In genomic region chr5:48058612-48059011, GRCm38 (mm10) we compare ENCODE assay signal across 15 mouse cellular contexts.
A peak's percentile ranks its signal among the peaks of the same experiment; 100 is the strongest.
DNase-seq lines count a peak whose midpoint lies in the region; ATAC-seq lines count a peak whose summit lies in the region.
"Had no signal": no experiment of that assay in that cellular context is flagged by ENCODE, and none has a peak within 500 bp of the region (broad histone marks: within the 10 kb centered on the region; RNA-seq: fewer than 3 reads in every experiment).

No protein-coding gene starts in this region.

- H3K36me3 ChIP-seq in hindbrain, embryonic 11.5 days (ENCODE audit: control insufficient read depth, insufficient read depth, low read length): no peaks in the 10 kb centered on the region
- H3K36me3 ChIP-seq in hindbrain, embryonic 10.5 days: no peaks in the 10 kb centered on the region
- H3K36me3 ChIP-seq in embryonic facial prominence, embryonic 11.5 days (replicated peaks; ENCODE audit: control insufficient read depth, insufficient read depth, low read depth, low read length): no peaks in the 10 kb centered on the region
- no peaks in the 10 kb centered on the region for H3K36me3 ChIP-seq in hindbrain, embryonic 15.5 days
- H3K36me3 ChIP-seq in midbrain, embryonic 14.5 days (ENCODE audit: control insufficient read depth, insufficient read depth, low read length): no peaks in the 10 kb centered on the region
- H3K36me3 ChIP-seq in heart, embryonic 12.5 days: no peaks in the 10 kb centered on the region
- H3K36me3 ChIP-seq: liver, embryonic 12.5 days had no signal

- DNase-seq in hindbrain, embryonic 11.5 days (ENCODE audit: low spot score): peak; percentile 19
- no peak for DNase-seq in hindbrain, embryonic 10.5 days (ENCODE audit: low spot score)
- peak; percentile 62 for DNase-seq in embryonic facial prominence, embryonic 11.5 days (ENCODE audit: low spot score)
- peak; percentile 39 for DNase-seq in midbrain, embryonic 14.5 days
- no peak for DNase-seq in frontal cortex, postnatal 14 days (ENCODE audit: low spot score in 2 of 2)
- DNase-seq: adrenal gland, adult 8-10 months; cerebellum, adult 18-20 months; gastrocnemius, postnatal 25 days; heart, postnatal 14 days; kidney, postnatal 10 days; thymus, postnatal 25 days had no signal

- no peak overlapping the region for H3K9ac ChIP-seq in hindbrain, embryonic 11.5 days (ENCODE audit: low read depth, low read length)
- H3K9ac ChIP-seq in embryonic facial prominence, embryonic 11.5 days (replicated peaks; ENCODE audit: low read length): no peak overlapping the region
- H3K9ac ChIP-seq in hindbrain, embryonic 15.5 days: no peak overlapping the region
- H3K9ac ChIP-seq in midbrain, embryonic 14.5 days (replicated peaks; ENCODE audit: low read length): no peak overlapping the region
- H3K9ac ChIP-seq in heart, embryonic 12.5 days: no peak overlapping the region
- H3K9ac ChIP-seq: liver, embryonic 12.5 days had no signal

- H3K9me3 ChIP-seq in hindbrain, embryonic 11.5 days (ENCODE audit: control insufficient read depth, low read length): no peaks in the 10 kb centered on the region
- H3K9me3 ChIP-seq in hindbrain, embryonic 10.5 days: no peaks in the 10 kb centered on the region
- H3K9me3 ChIP-seq in embryonic facial prominence, embryonic 11.5 days (replicated peaks; ENCODE audit: control insufficient read depth, low read length): no peaks in the 10 kb centered on the region
- H3K9me3 ChIP-seq in hindbrain, embryonic 15.5 days: no peaks in the 10 kb centered on the region
- H3K9me3 ChIP-seq in midbrain, embryonic 14.5 days (ENCODE audit: control insufficient read depth, low read length): no peaks in the 10 kb centered on the region
- H3K9me3 ChIP-seq in heart, embryonic 12.5 days (replicated peaks): no peaks in the 10 kb centered on the region
- H3K9me3 ChIP-seq: liver, embryonic 12.5 days had no signal

- H3K27me3 ChIP-seq in hindbrain, embryonic 11.5 days (ENCODE audit: control insufficient read depth, insufficient read depth, low read length): no peaks in the 10 kb centered on the region
- no peaks in the 10 kb centered on the region for H3K27me3 ChIP-seq in hindbrain, embryonic 10.5 days (ENCODE audit: insufficient read depth, poor library complexity, severe bottlenecking)
- no peaks in the 10 kb centered on the region for H3K27me3 ChIP-seq in embryonic facial prominence, embryonic 11.5 days (ENCODE audit: control insufficient read depth, insufficient read depth, low read length)
- H3K27me3 ChIP-seq in hindbrain, embryonic 15.5 days: no peaks in the 10 kb centered on the region
- H3K27me3 ChIP-seq in midbrain, embryonic 14.5 days (ENCODE audit: control insufficient read depth, insufficient read depth, low read length): no peaks in the 10 kb centered on the region
- no peaks in the 10 kb centered on the region for H3K27me3 ChIP-seq in heart, embryonic 12.5 days (replicated peaks)
- H3K27me3 ChIP-seq: liver, embryonic 12.5 days had no signal

- no peak overlapping the region for H3K27ac ChIP-seq in hindbrain, embryonic 11.5 days (ENCODE audit: low read depth, low read length)
- no peak overlapping the region for H3K27ac ChIP-seq in hindbrain, embryonic 10.5 days
- H3K27ac ChIP-seq in embryonic facial prominence, embryonic 11.5 days (replicated peaks; ENCODE audit: low read depth, low read length): no peak overlapping the region
- H3K27ac ChIP-seq in hindbrain, embryonic 15.5 days (replicated peaks): peak overlapping the region; percentile 45
- no peak overlapping the region for H3K27ac ChIP-seq in midbrain, embryonic 14.5 days (replicated peaks; ENCODE audit: low read depth, low read length)
- H3K27ac ChIP-seq in heart, embryonic 12.5 days (ENCODE audit: poor library complexity, severe bottlenecking): no peak overlapping the region
- H3K27ac ChIP-seq: liver, embryonic 12.5 days had no signal

- no peak overlapping the region for H3K4me3 ChIP-seq in hindbrain, embryonic 11.5 days (ENCODE audit: low read depth, low read length)
- no peak overlapping the region for H3K4me3 ChIP-seq in hindbrain, embryonic 10.5 days
- no peak overlapping the region for H3K4me3 ChIP-seq in embryonic facial prominence, embryonic 11.5 days (ENCODE audit: low read depth, low read length)
- no peak overlapping the region for H3K4me3 ChIP-seq in hindbrain, embryonic 15.5 days
- no peak overlapping the region for H3K4me3 ChIP-seq in midbrain, embryonic 14.5 days (replicated peaks; ENCODE audit: low read depth, low read length)
- no peak overlapping the region for H3K4me3 ChIP-seq in heart, embryonic 12.5 days
- H3K4me3 ChIP-seq: liver, embryonic 12.5 days had no signal

- no peak for ATAC-seq in hindbrain, embryonic 11.5 days (ENCODE audit: low FRiP score)
- ATAC-seq in embryonic facial prominence, embryonic 11.5 days (replicated peaks; ENCODE audit: insufficient number of reproducible peaks, low FRiP score, low TSS enrichment, low read depth): no peak
- peak; percentile 73 for ATAC-seq in hindbrain, embryonic 15.5 days (ENCODE audit: low FRiP score, low read depth)
- peak; percentile 50; the same call in 1 of the 2 replicates for ATAC-seq in midbrain, embryonic 14.5 days (ENCODE audit: low FRiP score, low TSS enrichment)
- ATAC-seq in heart, embryonic 12.5 days (ENCODE audit: insufficient number of reproducible peaks, low FRiP score): no peak
- ATAC-seq in megakaryocyte progenitor cell, adult 5-6 weeks (replicated peaks; ENCODE audit: poor library complexity): no peak
- ATAC-seq: liver, embryonic 12.5 days had no signal

- 50% methylated on average over 10 of the region's 10 CpGs for WGBS in hindbrain, embryonic 11.5 days
- WGBS in hindbrain, embryonic 10.5 days: 58% methylated on average over 10 of the region's 10 CpGs
- 23% methylated on average over 10 of the region's 10 CpGs for WGBS in embryonic facial prominence, embryonic 11.5 days
- WGBS in hindbrain, embryonic 15.5 days: 36% methylated on average over 10 of the region's 10 CpGs
- 41% methylated on average over 10 of the region's 10 CpGs for WGBS in midbrain, embryonic 14.5 days
- WGBS in heart, embryonic 12.5 days: 70% methylated on average over 10 of the region's 10 CpGs

- no peak overlapping the region for H3K4me2 ChIP-seq in hindbrain, embryonic 11.5 days (replicated peaks; ENCODE audit: low read depth, low read length)
- no peak overlapping the region for H3K4me2 ChIP-seq in embryonic facial prominence, embryonic 11.5 days (ENCODE audit: low read depth, low read length)
- peak overlapping the region; percentile 19 for H3K4me2 ChIP-seq in hindbrain, embryonic 15.5 days
- H3K4me2 ChIP-seq in midbrain, embryonic 14.5 days (ENCODE audit: low read length): peak overlapping the region; percentile 18; the same call in 1 of the 2 replicates
- H3K4me2 ChIP-seq in heart, embryonic 12.5 days: no peak overlapping the region
- H3K4me2 ChIP-seq: liver, embryonic 12.5 days had no signal

- no peaks in the 10 kb centered on the region for H3K4me1 ChIP-seq in hindbrain, embryonic 11.5 days (replicated peaks; ENCODE audit: control insufficient read depth, insufficient read depth, low read length)
- H3K4me1 ChIP-seq in hindbrain, embryonic 10.5 days (replicated peaks): peaks cover 8% of the 10 kb centered on the region; the same call in 1 of the 2 replicates
- no peaks in the 10 kb centered on the region for H3K4me1 ChIP-seq in embryonic facial prominence, embryonic 11.5 days (ENCODE audit: control insufficient read depth, insufficient read depth, low read length)
- H3K4me1 ChIP-seq in hindbrain, embryonic 15.5 days (replicated peaks): 0 out of 2 replicates have a peak, but pooled peaks cover 5% of the 10 kb centered on the region
- peaks cover 6% of the 10 kb centered on the region; the same call in 1 of the 2 replicates for H3K4me1 ChIP-seq in midbrain, embryonic 14.5 days (ENCODE audit: control insufficient read depth, insufficient read depth, low read length)
- H3K4me1 ChIP-seq in heart, embryonic 12.5 days (replicated peaks): no peaks in the 10 kb centered on the region
- H3K4me1 ChIP-seq: liver, embryonic 12.5 days had no signal

Comparison
In these comparisons a context has a peak if more than half of its experiments do, and no peak if none do; other contexts are left out.
1. ATAC-seq: peak in hindbrain, embryonic 15.5 days (single experiment) and midbrain, embryonic 14.5 days (single experiment); none in hindbrain, embryonic 11.5 days (single experiment), embryonic facial prominence, embryonic 11.5 days (single experiment), heart, embryonic 12.5 days (single experiment) and megakaryocyte progenitor cell, adult 5-6 weeks (single experiment).
2. DNase-seq: peak in hindbrain, embryonic 11.5 days (single experiment), embryonic facial prominence, embryonic 11.5 days (single experiment) and midbrain, embryonic 14.5 days (single experiment); none in hindbrain, embryonic 10.5 days (single experiment) and frontal cortex, postnatal 14 days (0 of 2).
3. H3K4me2 ChIP-seq: peak in hindbrain, embryonic 15.5 days (single experiment) and midbrain, embryonic 14.5 days (single experiment); none in hindbrain, embryonic 11.5 days (single experiment), embryonic facial prominence, embryonic 11.5 days (single experiment) and heart, embryonic 12.5 days (single experiment).